Mouse (Mus musculus) embryonic facial prominence, embryonic 14.5 days (tissue): ENCODE data around the gene Astn2. TPM values are rescaled to one million over a fixed set of nuclear protein-coding genes. Genes with fewer than 3 reads are reported as not detected.

ENCODE experiments used
- ATAC-seq: fragments of 200-750 bp; cut with Nextera tagmentation; 2 replicates; pipeline ENCODE4 v1.8.0; 2017; ENCODE audit warnings: low read depth, moderate number of reproducible peaks, moderate TSS enrichment
- DNase-seq: peaks from one replicate; pipeline ENCODE4 v3.0.0-alpha.2; 2015; ENCODE audit warnings: low spot score
- H3K27ac ChIP-seq: fragments of 300-500 bp; sonication (generic); replicated peaks from 2 replicates; pipeline ENCODE4 v1.5.1; 2014; ENCODE audit warnings: low read depth, mild to moderate bottlenecking, low read length, moderate library complexity
- H3K27me3 ChIP-seq: fragments of 300-500 bp; sonication (generic); replicated peaks from 2 replicates; pipeline ENCODE4 v1.6.1; 2014; ENCODE audit warnings: low read length; ENCODE audit not compliant: control insufficient read depth, insufficient read depth
- H3K36me3 ChIP-seq: fragments of 300-500 bp; sonication (generic); 2 replicates; pipeline ENCODE4 v1.6.1; 2014; ENCODE audit warnings: low read length, mixed read lengths; ENCODE audit not compliant: control insufficient read depth, insufficient read depth
- H3K4me1 ChIP-seq: fragments of 300-500 bp; sonication (generic); 2 replicates; pipeline ENCODE4 v1.6.1; 2014; ENCODE audit warnings: antibody characterized with exemption, low read length; ENCODE audit not compliant: control insufficient read depth, insufficient read depth
- H3K4me2 ChIP-seq: fragments of 300-500 bp; sonication (generic); 2 replicates; pipeline ENCODE4 v1.6.1; 2014; ENCODE audit warnings: low read depth, mild to moderate bottlenecking, low read length, moderate library complexity, mixed read lengths
- H3K4me3 ChIP-seq: fragments of 300-500 bp; sonication (generic); 2 replicates; pipeline ENCODE4 v1.5.1; 2014; ENCODE audit warnings: low read depth, mild to moderate bottlenecking, low read length
- H3K9ac ChIP-seq: fragments of 300-500 bp; sonication (generic); 2 replicates; pipeline ENCODE4 v1.6.1; 2014; ENCODE audit warnings: low read depth, mild to moderate bottlenecking, low read length, moderate library complexity, mixed read lengths
- H3K9me3 ChIP-seq: fragments of 300-500 bp; sonication (generic); 2 replicates; pipeline ENCODE4 v1.6.1; 2016; ENCODE audit warnings: low read length; ENCODE audit not compliant: control insufficient read depth
- WGBS: fragments of 180-500 bp; shearing (Covaris S2); extraction: QIAGEN DNeasy Blood & Tissue Kit; methylation state at CpG from one replicate; pipeline ENCODE4 v1.1.7; 2014; 5-methylcytosine and 5-hydroxymethylcytosine counted together
- polyA plus RNA-seq: library from polyadenylated mRNA; unstranded; fragments of >200 nt; fragmentation: Nextera tagmentation; extraction: Ambion mirVana; gene quantifications from 2 replicates; pipeline ENCODE4 v1.2.1, GENCODE M21; 2014

Gene Astn2
- polyA plus RNA-seq, 1 experiment from 2014 or later: 1.0 TPM

DNA sequence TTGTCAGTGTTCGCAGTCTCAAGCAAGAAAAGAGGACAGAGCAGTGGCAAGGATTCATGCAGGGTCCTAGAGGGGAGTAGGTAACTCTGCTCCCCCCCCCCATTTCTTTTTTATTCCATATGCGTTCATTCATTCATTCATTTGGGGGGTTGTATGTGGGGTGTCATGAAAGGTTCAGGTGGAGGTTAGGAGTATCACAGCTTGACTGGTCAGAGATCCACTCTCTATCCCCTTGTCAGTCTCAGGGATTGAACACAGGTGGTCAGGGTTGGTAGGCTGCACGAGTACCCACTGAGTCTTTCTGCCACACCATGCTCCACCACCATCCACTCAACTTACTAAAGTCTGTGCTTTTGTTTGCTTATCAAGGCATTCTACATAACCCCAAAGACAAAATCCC is 171.6 kb downstream of the Astn2 start:
- no peak overlapping the region for H3K9ac ChIP-seq
- no peaks in the 10 kb centered on the region for H3K27me3 ChIP-seq
- DNase-seq: no peak
- no peaks in the 10 kb centered on the region for H3K36me3 ChIP-seq
- no peaks in the 10 kb centered on the region for H3K9me3 ChIP-seq
- H3K4me3 ChIP-seq: no peak overlapping the region
- no peak overlapping the region for H3K27ac ChIP-seq
- H3K4me1 ChIP-seq: no peaks in the 10 kb centered on the region
- H3K4me2 ChIP-seq: no peak overlapping the region
- 81% methylated on average over 3 of the region's 3 CpGs for WGBS
- ATAC-seq: no peak

DNA sequence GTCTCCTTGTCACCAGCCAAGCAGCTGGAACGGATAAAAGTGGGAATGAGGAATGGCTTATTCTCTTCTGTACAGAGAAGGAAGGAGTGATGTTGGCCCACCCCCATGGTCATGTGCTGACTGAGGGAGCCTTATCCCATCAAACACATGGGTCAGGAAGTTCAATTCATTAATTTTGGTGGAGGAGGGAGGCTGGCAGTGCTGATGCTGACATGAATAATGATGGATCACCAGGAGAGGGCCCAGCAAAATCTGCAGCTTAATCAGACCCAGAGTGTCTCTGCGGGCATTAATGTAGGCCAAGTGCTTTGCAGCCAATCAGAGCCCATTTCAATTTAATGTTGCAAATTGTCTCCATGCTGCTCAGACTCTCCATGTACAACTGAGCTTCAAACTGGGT is 172.1 kb downstream of the Astn2 start:
- H3K36me3 ChIP-seq: no peaks in the 10 kb centered on the region
- no peak for ATAC-seq
- 48% methylated on average over 2 of the region's 2 CpGs for WGBS

DNA sequence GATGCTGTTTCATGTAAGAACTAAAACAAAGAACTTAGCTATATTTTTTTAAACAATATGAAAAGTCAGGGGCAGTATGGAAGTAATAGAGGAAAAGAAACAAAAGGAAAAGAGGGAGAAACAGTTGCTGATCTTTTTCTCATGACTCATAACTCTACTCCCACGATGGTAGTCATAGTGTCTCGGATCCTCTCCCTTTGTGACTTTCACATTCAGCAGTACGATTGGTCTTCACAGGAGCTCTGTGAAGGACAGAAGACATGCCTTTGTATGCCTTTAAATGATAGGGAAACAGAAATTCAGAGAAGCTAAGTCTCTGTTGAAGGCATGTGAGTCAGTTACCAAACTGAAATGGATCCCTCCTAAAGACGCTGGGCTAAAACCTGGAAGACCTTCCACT is 173.7 kb downstream of the Astn2 start:
- Histone ChIP-seq H3K4me3 (no peak overlapping the region), H3K9ac (no peak overlapping the region), H3K36me3 (no peaks in the 10 kb centered on the region), H3K4me2 (no peak overlapping the region), H3K27me3 (no peaks in the 10 kb centered on the region), H3K4me1 (no peaks in the 10 kb centered on the region), H3K27ac (no peak overlapping the region), H3K9me3 (no peaks in the 10 kb centered on the region)
- ATAC-seq (no peak), DNase-seq (no peak)
- WGBS: 90% methylated on average over 4 of the region's 4 CpGs

More for the DNA sequence above, 172.1 kb downstream of the Astn2 start:
- no peaks in the 10 kb centered on the region for H3K9me3 ChIP-seq
- no peaks in the 10 kb centered on the region for H3K4me1 ChIP-seq
- H3K27me3 ChIP-seq: no peaks in the 10 kb centered on the region
- H3K27ac ChIP-seq: no peak overlapping the region
- H3K9ac ChIP-seq: no peak overlapping the region
- peak; percentile 34 for DNase-seq
- no peak overlapping the region for H3K4me3 ChIP-seq
- H3K4me2 ChIP-seq: no peak overlapping the region

DNA sequence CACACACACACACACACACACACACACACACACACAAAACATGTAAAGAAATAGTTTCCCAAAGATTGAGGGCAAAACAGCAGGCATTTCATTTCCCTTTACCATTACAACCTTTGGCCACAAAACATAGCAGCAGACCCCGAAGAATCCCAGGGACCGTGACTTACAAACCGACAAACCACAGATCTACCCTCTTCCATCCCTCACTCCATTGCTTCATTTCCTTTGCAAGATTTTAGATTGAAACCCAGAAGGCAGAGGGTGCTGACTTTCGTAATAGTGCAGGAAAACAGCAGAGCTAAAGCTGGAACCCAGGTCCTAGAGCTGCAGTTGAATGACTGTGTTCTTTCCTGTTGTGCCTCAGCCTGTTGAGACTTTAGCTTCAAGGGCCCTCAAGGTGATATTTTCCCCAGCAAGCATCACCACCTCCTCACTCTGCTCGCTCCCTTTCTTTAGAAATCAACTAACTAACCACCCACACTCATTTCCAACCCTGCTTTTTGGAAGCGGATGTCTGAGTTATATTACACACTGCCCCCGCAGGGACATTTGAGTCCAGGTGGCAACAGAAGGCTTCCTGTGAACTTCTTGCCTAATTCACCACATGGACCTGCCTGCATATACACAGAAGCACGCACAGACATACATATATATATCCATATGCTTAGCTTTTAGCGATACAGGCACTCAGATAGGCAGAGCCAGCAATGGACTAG is 181.7 kb downstream of the Astn2 start:
- 75% methylated on average over 9 of the region's 9 CpGs for WGBS
- H3K9ac ChIP-seq: no peak overlapping the region
- no peaks in the 10 kb centered on the region for H3K4me1 ChIP-seq
- no peak overlapping the region for H3K27ac ChIP-seq
- H3K36me3 ChIP-seq: no peaks in the 10 kb centered on the region
- no peaks in the 10 kb centered on the region for H3K27me3 ChIP-seq
- ATAC-seq: no peak
- no peaks in the 10 kb centered on the region for H3K9me3 ChIP-seq
- H3K4me2 ChIP-seq: no peak overlapping the region
- DNase-seq: no peak
- H3K4me3 ChIP-seq: no peak overlapping the region

DNA sequence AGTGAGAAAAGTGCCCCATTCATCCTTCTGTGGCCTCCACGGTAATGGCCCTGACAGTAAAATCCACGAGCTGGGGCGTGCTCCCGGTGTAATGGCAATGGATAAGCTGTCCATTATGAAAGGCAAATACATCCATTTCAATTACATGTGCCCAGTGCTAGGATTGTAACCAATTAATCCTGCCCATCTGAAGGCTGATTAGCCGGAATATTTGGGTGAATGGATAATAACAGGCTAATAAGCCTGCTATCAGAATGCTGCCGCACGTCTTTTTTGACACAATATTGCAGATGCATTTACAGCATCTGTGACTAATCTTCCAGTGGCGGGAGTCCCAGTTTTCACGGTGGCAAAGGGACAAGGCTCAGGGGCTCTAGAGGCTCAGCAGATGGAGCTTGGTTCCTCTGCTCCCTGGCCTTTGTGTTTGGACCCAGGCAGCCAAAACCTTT is 189.2 kb downstream of the Astn2 start:
- Histone ChIP-seq H3K4me1 (no peaks in the 10 kb centered on the region), H3K36me3 (no peaks in the 10 kb centered on the region), H3K27ac (no peak overlapping the region), H3K9ac (no peak overlapping the region), H3K4me3 (no peak overlapping the region), H3K27me3 (no peaks in the 10 kb centered on the region), H3K4me2 (no peak overlapping the region), H3K9me3 (no peaks in the 10 kb centered on the region)
- 49% methylated on average over 9 of the region's 9 CpGs for WGBS
- ATAC-seq (no peak), DNase-seq (no peak)

DNA sequence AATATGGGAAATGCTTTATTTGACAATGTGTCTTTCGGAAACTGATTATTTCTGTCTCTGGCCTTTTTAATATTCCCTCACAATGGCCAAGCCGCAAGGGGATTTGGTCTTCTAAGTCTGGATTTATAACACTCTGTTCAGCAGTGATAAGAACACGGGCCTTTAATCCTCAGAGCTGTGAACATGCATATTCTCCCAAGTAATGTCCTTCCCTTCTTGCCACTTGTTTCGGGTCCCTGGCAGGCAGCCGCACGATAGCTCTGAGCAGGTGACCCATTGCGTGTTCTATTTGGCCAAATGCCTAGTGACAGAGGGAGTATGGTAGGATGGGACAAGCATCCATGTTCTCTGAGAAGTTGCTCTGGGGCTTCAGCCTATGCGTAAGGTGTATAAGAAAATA is 214.8 kb downstream of the Astn2 start:
- H3K4me2 ChIP-seq: no peak overlapping the region
- H3K4me3 ChIP-seq: no peak overlapping the region
- peaks cover 6% of the 10 kb centered on the region; the same call in 1 of the 2 replicates for H3K9me3 ChIP-seq
- DNase-seq: no peak
- 95% methylated on average over 8 of the region's 8 CpGs for WGBS
- H3K27me3 ChIP-seq: no peaks in the 10 kb centered on the region
- no peak overlapping the region for H3K27ac ChIP-seq
- H3K36me3 ChIP-seq: no peaks in the 10 kb centered on the region
- H3K4me1 ChIP-seq: no peaks in the 10 kb centered on the region
- H3K9ac ChIP-seq: no peak overlapping the region
- ATAC-seq: no peak

DNA sequence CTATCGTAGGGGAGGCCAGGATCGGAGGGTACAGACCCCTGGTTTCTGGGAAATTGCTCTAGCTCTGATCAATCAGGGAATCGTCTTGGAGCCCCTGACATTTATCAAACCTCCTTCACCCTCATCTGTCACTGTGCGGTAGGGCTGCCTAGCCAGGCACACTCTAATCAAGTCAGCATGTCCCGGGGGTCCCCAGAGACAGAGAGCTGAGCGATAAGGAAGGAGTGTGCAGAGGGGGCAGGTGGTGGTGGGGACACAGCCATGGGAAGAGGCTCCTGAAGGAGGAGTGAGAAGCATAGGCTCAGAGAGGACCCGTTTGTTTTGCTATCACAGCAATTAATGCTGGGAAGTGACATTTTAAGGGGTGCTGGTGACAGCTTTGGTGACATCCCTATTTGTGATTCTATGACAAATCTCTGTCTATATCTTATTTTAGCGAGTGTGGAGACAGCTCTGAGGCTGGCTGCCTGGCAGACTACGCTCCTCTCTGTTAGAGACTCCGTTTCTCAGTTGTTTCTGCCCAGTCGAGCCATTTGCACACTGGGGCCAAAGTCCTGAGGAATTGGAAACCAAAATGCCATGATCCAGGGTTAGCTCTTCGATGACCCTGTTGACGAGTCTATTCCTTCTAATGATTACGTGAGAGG is 228.4 kb downstream of the Astn2 start:
- WGBS: 53% methylated on average over 14 of the region's 14 CpGs
- Histone ChIP-seq H3K9me3 (no peaks in the 10 kb centered on the region), H3K9ac (no peak overlapping the region), H3K27ac (no peak overlapping the region), H3K27me3 (no peaks in the 10 kb centered on the region), H3K4me1 (no peaks in the 10 kb centered on the region), H3K4me2 (no peak overlapping the region), H3K36me3 (no peaks in the 10 kb centered on the region), H3K4me3 (no peak overlapping the region)
- ATAC-seq (no peak), DNase-seq (peak; percentile 7)

DNA sequence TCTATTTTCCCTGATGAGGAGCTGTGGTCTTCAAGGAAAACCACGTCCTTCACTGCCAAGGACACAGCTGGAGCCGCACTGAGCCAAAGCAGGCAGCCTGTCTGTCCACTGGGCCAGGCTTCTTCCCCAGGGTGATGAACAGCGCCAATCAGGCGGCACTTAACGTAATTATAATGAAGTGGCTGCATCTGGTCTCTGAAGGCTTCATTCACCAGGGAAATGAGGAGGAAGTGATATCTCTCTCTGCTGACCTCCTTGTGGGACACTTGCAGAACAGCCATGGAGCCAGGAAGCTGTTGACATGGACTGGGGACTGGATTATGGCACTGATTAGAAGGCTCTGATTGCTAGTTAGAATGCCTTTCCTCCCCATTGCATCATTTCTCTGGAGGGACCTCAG is 232.8 kb downstream of the Astn2 start:
- Histone ChIP-seq H3K4me3 (no peak overlapping the region), H3K27me3 (no peaks in the 10 kb centered on the region), H3K27ac (no peak overlapping the region), H3K4me2 (no peak overlapping the region), H3K9ac (no peak overlapping the region), H3K36me3 (no peaks in the 10 kb centered on the region), H3K4me1 (no peaks in the 10 kb centered on the region), H3K9me3 (no peaks in the 10 kb centered on the region)
- DNase-seq (peak; percentile 45), ATAC-seq (peak; percentile 68)
- WGBS: 45% methylated on average over 5 of the region's 5 CpGs

DNA sequence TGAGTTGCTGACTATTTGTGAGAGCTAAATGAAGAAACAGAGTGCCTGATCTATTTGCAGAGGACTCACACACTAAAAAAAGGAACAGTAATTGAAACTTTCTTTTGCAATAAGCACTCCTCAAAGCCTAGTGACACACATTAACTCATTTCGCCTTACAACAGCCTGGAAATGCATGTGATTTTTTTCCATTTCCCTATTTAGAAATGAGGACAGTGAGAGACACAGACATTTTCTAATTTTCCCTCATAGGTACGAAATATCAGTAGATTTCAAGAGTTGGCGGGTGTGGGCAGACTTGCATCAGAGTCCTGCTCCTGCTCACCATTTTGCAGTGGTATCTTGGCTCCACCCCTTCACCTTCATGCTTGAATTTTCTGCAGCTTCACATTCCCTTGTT is 233.6 kb downstream of the Astn2 start:
- no peaks in the 10 kb centered on the region for H3K4me1 ChIP-seq
- no peak overlapping the region for H3K27ac ChIP-seq
- no peaks in the 10 kb centered on the region for H3K36me3 ChIP-seq
- no peaks in the 10 kb centered on the region for H3K9me3 ChIP-seq
- H3K4me3 ChIP-seq: no peak overlapping the region
- ATAC-seq (no peak), DNase-seq (no peak)
- H3K4me2 ChIP-seq: no peak overlapping the region
- H3K27me3 ChIP-seq: no peaks in the 10 kb centered on the region
- WGBS: 86% methylated on average over 3 of the region's 3 CpGs
- H3K9ac ChIP-seq: no peak overlapping the region
